Mouse (Mus musculus): ENCODE data around the gene Dcst1. TPM values are rescaled to one million over a fixed set of nuclear protein-coding genes. Genes with fewer than 3 reads are reported as not detected.

The Dcst1 gene
- polyA plus RNA-seq, 1 experiment = not detected

GRCm38 (mm10) chr3:89315930-89316831 is 48.9 kb downstream of the Dcst1 start:
- TF ChIP-seq TAL1 (IDR thresholded peaks at IDR 0.05; ENCODE audit: low read length) (no peak), GATA1 (IDR thresholded peaks at IDR 0.05; ENCODE audit: low read length) (no peak)
- peaks cover 60% of the 10 kb centered on the region for H3K27me3 ChIP-seq (ENCODE audit: control insufficient read depth)
- no peaks in the 10 kb centered on the region for H3K36me3 ChIP-seq (ENCODE audit: control insufficient read depth)
- H3K4me1 ChIP-seq (ENCODE audit: control insufficient read depth) = peaks cover 6% of the 10 kb centered on the region
- H3K9me3 ChIP-seq (ENCODE audit: control insufficient read depth, low read length) = peaks cover 7% of the 10 kb centered on the region; the same call in 1 of the 2 replicates
- no peak overlapping the region for H3K4me3 ChIP-seq (replicated peaks)

- TF ChIP-seq TAL1 (IDR thresholded peaks at IDR 0.05; ENCODE audit: low read length) (no peak), GATA1 (IDR thresholded peaks at IDR 0.05; ENCODE audit: low read length) (no peak)
- Histone ChIP-seq H3K36me3 (ENCODE audit: control insufficient read depth) (no peaks in the 10 kb centered on the region), H3K4me3 (replicated peaks) (no peak overlapping the region), H3K27me3 (ENCODE audit: control insufficient read depth) (peaks cover 52% of the 10 kb centered on the region), H3K9me3 (ENCODE audit: control insufficient read depth, low read length) (peaks cover 2% of the 10 kb centered on the region; the same call in 1 of the 2 replicates), H3K4me1 (ENCODE audit: control insufficient read depth) (peaks cover 4% of the 10 kb centered on the region)
Measured at GRCm38 (mm10) chr3:89315195-89315929, 49.7 kb downstream of the Dcst1 start.

GRCm38 (mm10) chr3:89314791-89315190 is 50.3 kb downstream of the Dcst1 start:
- Histone ChIP-seq H3K4me1 (ENCODE audit: control insufficient read depth) (peaks cover 4% of the 10 kb centered on the region), H3K36me3 (ENCODE audit: control insufficient read depth) (no peaks in the 10 kb centered on the region), H3K4me3 (replicated peaks) (no peak overlapping the region), H3K9me3 (ENCODE audit: control insufficient read depth, low read length) (no peaks in the 10 kb centered on the region; the same call in 1 of the 2 replicates), H3K27me3 (ENCODE audit: control insufficient read depth) (peaks cover 47% of the 10 kb centered on the region)
- TF ChIP-seq TAL1 (IDR thresholded peaks at IDR 0.05; ENCODE audit: low read length) (no peak), GATA1 (IDR thresholded peaks at IDR 0.05; ENCODE audit: low read length) (no peak)

- Histone ChIP-seq H3K4me3 (replicated peaks) (no peak overlapping the region), H3K9me3 (ENCODE audit: control insufficient read depth, low read length) (no peaks in the 10 kb centered on the region; the same call in 1 of the 2 replicates), H3K4me1 (ENCODE audit: control insufficient read depth) (peaks cover 4% of the 10 kb centered on the region), H3K36me3 (ENCODE audit: control insufficient read depth) (no peaks in the 10 kb centered on the region), H3K27me3 (ENCODE audit: control insufficient read depth) (peaks cover 42% of the 10 kb centered on the region)
- TF ChIP-seq GATA1 (IDR thresholded peaks at IDR 0.05; ENCODE audit: low read length) (no peak), TAL1 (IDR thresholded peaks at IDR 0.05; ENCODE audit: low read length) (no peak)
Measured at GRCm38 (mm10) chr3:89314340-89314739, 50.7 kb downstream of the Dcst1 start.

- no peaks in the 10 kb centered on the region for H3K9me3 ChIP-seq (ENCODE audit: control insufficient read depth, low read length)
- H3K36me3 ChIP-seq (ENCODE audit: control insufficient read depth) = no peaks in the 10 kb centered on the region
- TF ChIP-seq GATA1 (IDR thresholded peaks at IDR 0.05; ENCODE audit: low read length) (no peak), TAL1 (IDR thresholded peaks at IDR 0.05; ENCODE audit: low read length) (no peak)
- no peak overlapping the region for H3K4me3 ChIP-seq (replicated peaks)
- H3K4me1 ChIP-seq (ENCODE audit: control insufficient read depth) = no peaks in the 10 kb centered on the region
- H3K27me3 ChIP-seq (ENCODE audit: control insufficient read depth) = no peaks in the 10 kb centered on the region; the same call in 1 of the 2 replicates
Measured at GRCm38 (mm10) chr3:89308089-89308488, 57.0 kb downstream of the Dcst1 start.

GRCm38 (mm10) chr3:89305551-89306325 is 59.3 kb downstream of the Dcst1 start:
- H3K4me1 ChIP-seq (ENCODE audit: control insufficient read depth) = no peaks in the 10 kb centered on the region
- no peaks in the 10 kb centered on the region for H3K36me3 ChIP-seq (ENCODE audit: control insufficient read depth)
- peaks cover 2% of the 10 kb centered on the region; the same call in 1 of the 2 replicates for H3K27me3 ChIP-seq (ENCODE audit: control insufficient read depth)
- no peaks in the 10 kb centered on the region for H3K9me3 ChIP-seq (ENCODE audit: control insufficient read depth, low read length)
- no peak overlapping the region for H3K4me3 ChIP-seq (replicated peaks)
- TF ChIP-seq GATA1 (IDR thresholded peaks at IDR 0.05; ENCODE audit: low read length) (no peak), TAL1 (IDR thresholded peaks at IDR 0.05; ENCODE audit: low read length) (no peak)

- H3K36me3 ChIP-seq (ENCODE audit: control insufficient read depth) = no peaks in the 10 kb centered on the region
- no peaks in the 10 kb centered on the region for H3K4me1 ChIP-seq (ENCODE audit: control insufficient read depth)
- H3K4me3 ChIP-seq (replicated peaks) = no peak overlapping the region
- H3K27me3 ChIP-seq (ENCODE audit: control insufficient read depth) = peaks cover 6% of the 10 kb centered on the region
- H3K9me3 ChIP-seq (ENCODE audit: control insufficient read depth, low read length) = no peaks in the 10 kb centered on the region
- TF ChIP-seq GATA1 (IDR thresholded peaks at IDR 0.05; ENCODE audit: low read length) (no peak), TAL1 (IDR thresholded peaks at IDR 0.05; ENCODE audit: low read length) (no peak)
Measured at GRCm38 (mm10) chr3:89305105-89305504, 59.9 kb downstream of the Dcst1 start.

- Histone ChIP-seq H3K27me3 (ENCODE audit: control insufficient read depth) (peaks cover 13% of the 10 kb centered on the region), H3K36me3 (ENCODE audit: control insufficient read depth) (no peaks in the 10 kb centered on the region), H3K9me3 (ENCODE audit: control insufficient read depth, low read length) (no peaks in the 10 kb centered on the region), H3K4me1 (ENCODE audit: control insufficient read depth) (no peaks in the 10 kb centered on the region), H3K4me3 (replicated peaks) (no peak overlapping the region)
- no peak for TF ChIP-seq TAL1 (IDR thresholded peaks at IDR 0.05; ENCODE audit: low read length)
- TF ChIP-seq GATA1 (IDR thresholded peaks at IDR 0.05; ENCODE audit: low read length) = no peak
Measured at GRCm38 (mm10) chr3:89304440-89304839, 60.6 kb downstream of the Dcst1 start.
